Mouse (Mus musculus) lung, embryonic 15.5 days (tissue): Measurements from ENCODE around the gene Idh2. TPM values are rescaled to one million over a fixed set of nuclear protein-coding genes. Genes with fewer than 3 reads are reported as not detected.

ENCODE experiments used
- ATAC-seq: fragments of 200-750 bp; cut with Nextera tagmentation; 2 replicates; pipeline ENCODE4 v1.8.0; 2017; ENCODE audit warnings: moderate number of reproducible peaks, borderline replicate concordance; ENCODE audit not compliant: low FRiP score, low TSS enrichment; ENCODE audit errors: extremely low read depth
- H3K27ac ChIP-seq: fragments of 300-500 bp; sonication (generic); 2 replicates; pipeline ENCODE4 v1.5.1; 2015; ENCODE audit warnings: moderate library complexity, mild to moderate bottlenecking, inconsistent platforms
- H3K27me3 ChIP-seq: fragments of 300-500 bp; sonication (generic); 2 replicates; pipeline ENCODE4 v1.6.1; 2015; ENCODE audit warnings: inconsistent platforms
- H3K36me3 ChIP-seq: fragments of 300-500 bp; sonication (generic); 2 replicates; pipeline ENCODE4 v1.6.1; 2015; ENCODE audit warnings: inconsistent platforms
- H3K4me1 ChIP-seq: fragments of 300-500 bp; sonication (generic); 2 replicates; pipeline ENCODE4 v1.6.1; 2015; ENCODE audit warnings: inconsistent platforms
- H3K4me2 ChIP-seq: fragments of 300-500 bp; sonication (generic); 2 replicates; pipeline ENCODE4 v1.6.1; 2015; ENCODE audit warnings: inconsistent platforms, mild to moderate bottlenecking, moderate library complexity
- H3K4me3 ChIP-seq: fragments of 300-500 bp; sonication (generic); 2 replicates; pipeline ENCODE4 v1.5.1; 2015; ENCODE audit warnings: mild to moderate bottlenecking, inconsistent platforms
- H3K9ac ChIP-seq: fragments of 300-500 bp; sonication (generic); 2 replicates; pipeline ENCODE4 v1.6.1; 2015; ENCODE audit warnings: inconsistent platforms
- H3K9me3 ChIP-seq: fragments of 300-500 bp; sonication (generic); 2 replicates; pipeline ENCODE4 v1.6.1; 2016; ENCODE audit warnings: inconsistent platforms
- WGBS: fragments of 180-500 bp; shearing (Covaris S2); methylation state at CpG from one replicate; pipeline ENCODE4 v1.1.7; 2015; 5-methylcytosine and 5-hydroxymethylcytosine counted together
- polyA plus RNA-seq: library from polyadenylated mRNA; unstranded; fragments of >200 nt; fragmentation: Nextera tagmentation; extraction: Ambion mirVana; gene quantifications from 2 replicates; pipeline ENCODE4 v1.2.1, GENCODE M21; 2015

Gene Idh2
- polyA plus RNA-seq, 1 experiment from 2014 or later: 692 TPM

DNA sequence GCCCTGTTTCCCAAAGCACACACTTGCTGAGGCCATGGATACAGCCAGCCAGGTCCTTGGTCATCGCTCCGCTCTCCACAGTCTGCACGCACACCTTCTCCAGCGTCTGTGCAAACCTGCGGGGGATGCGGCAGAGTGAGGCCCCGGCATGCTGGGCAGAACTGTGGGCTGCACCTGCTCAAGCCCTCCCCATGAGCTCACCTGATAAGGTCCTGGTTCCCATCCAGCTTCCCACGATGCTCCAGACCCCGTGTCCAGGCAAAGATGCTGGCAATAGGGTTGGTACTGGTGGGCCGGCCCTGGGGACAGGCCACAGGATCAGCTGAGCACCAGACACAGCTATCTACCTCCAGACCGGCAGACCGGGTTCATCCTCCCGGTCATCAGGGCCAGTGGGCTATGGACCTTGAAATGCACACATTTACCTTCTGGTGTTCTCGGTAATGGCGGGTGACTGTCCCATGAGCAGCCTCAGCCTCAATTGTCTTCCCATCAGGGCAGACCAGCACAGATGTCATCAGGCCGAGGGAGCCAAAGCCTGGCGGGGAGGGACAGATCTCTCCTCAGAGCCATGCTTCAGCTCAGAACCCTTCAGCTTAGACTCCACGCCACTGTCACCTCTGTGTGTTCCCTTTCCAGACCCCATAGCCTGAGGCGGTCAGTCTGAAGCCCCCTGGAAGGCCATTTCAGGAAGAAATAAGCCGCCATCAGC is 19.4 kb downstream of the Idh2 start:
- Histone ChIP-seq H3K4me1 (peaks cover 17% of the 10 kb centered on the region), H3K9ac (no peak overlapping the region), H3K27me3 (no peaks in the 10 kb centered on the region), H3K4me2 (no peak overlapping the region), H3K27ac (no peak overlapping the region), H3K4me3 (no peak overlapping the region), H3K36me3 (peaks cover 96% of the 10 kb centered on the region), H3K9me3 (no peaks in the 10 kb centered on the region)
- no peak for ATAC-seq
- 92% methylated on average over 20 of the region's 20 CpGs for WGBS

DNA sequence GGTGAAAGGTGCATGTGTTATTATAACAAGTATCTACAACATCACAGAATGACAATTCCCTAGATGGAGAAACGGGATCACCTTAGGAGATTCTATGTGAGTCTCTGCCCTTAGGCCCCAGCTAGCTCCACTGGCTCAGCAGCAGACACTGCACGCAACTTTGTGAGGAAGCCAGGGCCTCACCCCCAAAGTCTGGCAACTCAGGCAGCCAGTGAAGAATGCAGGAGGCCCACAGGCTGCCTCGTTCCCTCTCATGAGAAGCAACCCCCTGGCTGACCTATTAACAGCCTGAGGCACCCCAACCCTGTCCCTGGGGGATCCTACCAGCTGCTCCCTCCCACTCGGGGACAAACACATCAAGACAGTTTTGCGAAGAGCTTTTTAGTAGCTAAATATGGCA is 20.7 kb downstream of the Idh2 start:
- WGBS: 87% methylated on average over 5 of the region's 5 CpGs
- Histone ChIP-seq H3K27ac (no peak overlapping the region), H3K27me3 (no peaks in the 10 kb centered on the region), H3K4me2 (no peak overlapping the region), H3K9me3 (no peaks in the 10 kb centered on the region), H3K9ac (no peak overlapping the region), H3K4me1 (peaks cover 17% of the 10 kb centered on the region), H3K36me3 (peaks cover 94% of the 10 kb centered on the region), H3K4me3 (no peak overlapping the region)
- ATAC-seq: no peak

GRCm38 (mm10) chr7:80092351-80093046 is 22.7 kb downstream of the Idh2 start:
- Histone ChIP-seq H3K4me2 (no peak overlapping the region), H3K4me3 (no peak overlapping the region), H3K9ac (no peak overlapping the region), H3K9me3 (no peaks in the 10 kb centered on the region), H3K4me1 (peaks cover 17% of the 10 kb centered on the region), H3K36me3 (peaks cover 92% of the 10 kb centered on the region), H3K27me3 (no peaks in the 10 kb centered on the region), H3K27ac (peak overlapping the region; percentile 31; the same call in 1 of the 2 replicates)
- WGBS: 45% methylated on average over 9 of the region's 9 CpGs
- 0 out of 2 replicates have a peak, but pooled peaks have one; percentile 51 for ATAC-seq

GRCm38 (mm10) chr7:80091866-80092210 is 23.4 kb downstream of the Idh2 start:
- Histone ChIP-seq H3K27ac (0 out of 2 replicates have a peak overlapping the region, but pooled peaks have one; percentile 21), H3K4me2 (no peak overlapping the region), H3K4me3 (no peak overlapping the region), H3K9ac (no peak overlapping the region), H3K27me3 (no peaks in the 10 kb centered on the region), H3K9me3 (no peaks in the 10 kb centered on the region), H3K36me3 (peaks cover 92% of the 10 kb centered on the region), H3K4me1 (peaks cover 17% of the 10 kb centered on the region)
- WGBS: 79% methylated on average over 4 of the region's 4 CpGs
- ATAC-seq: no peak

DNA sequence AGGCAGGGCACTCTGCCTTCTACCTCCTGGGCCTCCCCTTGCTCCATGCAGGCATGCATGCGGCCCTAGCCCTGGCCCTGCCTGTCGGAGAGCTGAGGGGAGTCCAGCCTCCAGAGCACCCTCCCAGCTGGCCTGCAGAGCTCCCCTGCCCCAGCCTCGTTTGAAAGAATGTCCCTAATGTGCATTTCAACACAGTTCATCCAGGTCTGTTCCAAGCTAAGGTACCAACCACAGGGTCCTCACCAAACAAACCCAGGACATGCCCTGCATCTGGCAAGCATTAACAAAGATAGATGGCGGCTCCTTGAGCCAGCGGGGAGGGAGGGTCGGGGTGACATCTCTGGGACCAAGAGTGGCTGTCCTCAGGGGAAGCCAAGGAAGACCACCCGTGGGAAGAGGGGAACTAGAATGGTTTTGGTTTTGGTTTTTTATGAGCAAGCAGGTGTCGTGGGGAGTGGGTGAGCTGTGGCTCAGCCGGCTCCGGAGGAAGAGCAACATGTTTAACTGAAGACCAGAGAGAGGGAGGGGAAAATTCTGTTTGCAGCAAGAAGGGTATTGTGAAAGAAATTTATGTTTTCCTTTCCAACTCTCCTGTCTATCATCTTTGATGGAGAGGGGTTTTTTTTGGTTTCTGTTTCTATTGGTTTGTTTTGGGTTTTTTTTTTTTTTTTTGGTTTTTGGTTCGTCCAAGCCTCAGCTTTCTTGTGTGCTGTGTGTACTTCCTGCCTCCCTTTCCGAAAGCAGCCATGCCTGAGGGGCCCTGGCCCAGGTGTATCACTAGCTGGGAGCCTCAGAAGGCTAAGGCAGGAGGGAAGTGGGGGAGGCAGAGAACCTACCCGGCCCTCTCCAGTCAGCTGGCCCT is 24.0 kb downstream of the Idh2 start:
- Histone ChIP-seq H3K4me2 (no peak overlapping the region), H3K27ac (0 out of 2 replicates have a peak overlapping the region, but pooled peaks have one; percentile 21), H3K36me3 (peaks cover 90% of the 10 kb centered on the region), H3K9ac (no peak overlapping the region), H3K4me1 (peaks cover 21% of the 10 kb centered on the region), H3K27me3 (no peaks in the 10 kb centered on the region), H3K9me3 (no peaks in the 10 kb centered on the region), H3K4me3 (no peak overlapping the region)
- WGBS: 54% methylated on average over 13 of the region's 13 CpGs
- ATAC-seq: no peak

DNA sequence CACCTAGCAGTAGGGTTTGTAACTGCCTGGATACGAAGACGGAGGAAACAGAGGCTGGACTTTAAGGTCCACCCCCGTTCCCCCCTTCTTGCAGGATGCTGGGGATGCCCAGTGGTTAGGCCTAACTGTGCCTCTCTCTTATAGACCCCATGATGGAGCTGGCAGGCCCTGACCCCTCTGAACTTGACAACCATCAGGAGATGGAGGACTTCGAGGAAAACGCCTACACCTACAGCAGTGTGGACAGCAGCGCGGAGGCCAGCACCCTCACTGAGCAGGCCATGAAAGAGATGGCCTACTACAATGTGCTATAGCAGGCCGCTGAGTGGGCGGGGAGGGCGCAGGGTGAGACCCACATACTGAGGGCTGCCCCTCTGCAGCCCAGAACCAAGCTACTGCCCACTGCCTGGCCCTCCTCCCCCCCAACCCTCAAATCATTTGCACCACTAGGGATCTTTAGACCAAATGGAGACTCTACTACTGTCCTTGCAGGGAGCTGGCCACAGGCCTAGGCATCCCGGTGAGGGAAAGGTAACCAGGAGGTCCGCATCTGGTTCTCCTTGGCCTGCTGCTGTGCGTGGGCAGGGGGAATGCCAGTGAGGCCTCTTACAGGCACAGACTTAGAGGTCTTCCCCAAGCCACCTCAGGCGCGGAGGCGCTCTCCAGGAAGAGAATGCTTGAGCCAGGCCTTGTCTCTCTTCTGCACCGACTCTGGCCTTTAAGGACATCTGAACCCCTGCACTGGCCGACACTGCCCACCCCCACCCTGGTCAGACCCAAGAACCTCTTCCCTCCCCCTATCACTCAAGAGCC is 24.8 kb downstream of the Idh2 start:
- no peak for ATAC-seq
- 85% methylated on average over 18 of the region's 18 CpGs for WGBS
- H3K36me3 ChIP-seq: peaks cover 82% of the 10 kb centered on the region

GRCm38 (mm10) chr7:80088191-80088590 is 27.0 kb downstream of the Idh2 start:
- WGBS: 68% methylated on average over 9 of the region's 9 CpGs
- no peaks in the 10 kb centered on the region for H3K27me3 ChIP-seq
- H3K9ac ChIP-seq: no peak overlapping the region

More for the DNA sequence above, 24.8 kb downstream of the Idh2 start:
- Histone ChIP-seq H3K27me3 (no peaks in the 10 kb centered on the region), H3K27ac (0 out of 2 replicates have a peak overlapping the region, but pooled peaks have one; percentile 17), H3K9ac (no peak overlapping the region), H3K4me1 (peaks cover 21% of the 10 kb centered on the region), H3K4me2 (no peak overlapping the region), H3K9me3 (no peaks in the 10 kb centered on the region), H3K4me3 (no peak overlapping the region)

GRCm38 (mm10) chr7:80085970-80086715 is 29.0 kb downstream of the Idh2 start:
- peak; percentile 37; the same call in 1 of the 2 replicates for ATAC-seq
- no peak overlapping the region for H3K4me3 ChIP-seq
- peak overlapping the region; percentile 27 for H3K4me2 ChIP-seq
- H3K36me3 ChIP-seq: peaks cover 64% of the 10 kb centered on the region
- 54% methylated on average over 33 of the region's 33 CpGs for WGBS
- H3K9me3 ChIP-seq: no peaks in the 10 kb centered on the region
- peaks cover 4% of the 10 kb centered on the region; the same call in 1 of the 2 replicates for H3K4me1 ChIP-seq
- H3K9ac ChIP-seq: no peak overlapping the region
- peak overlapping the region; percentile 62 for H3K27ac ChIP-seq
- no peaks in the 10 kb centered on the region for H3K27me3 ChIP-seq

More at GRCm38 (mm10) chr7:80088191-80088590, 27.0 kb downstream of the Idh2 start:
- no peak for ATAC-seq
- H3K4me1 ChIP-seq: peaks cover 21% of the 10 kb centered on the region
- no peak overlapping the region for H3K4me2 ChIP-seq
- H3K4me3 ChIP-seq: no peak overlapping the region
- peaks cover 64% of the 10 kb centered on the region for H3K36me3 ChIP-seq
- no peaks in the 10 kb centered on the region for H3K9me3 ChIP-seq
- no peak overlapping the region for H3K27ac ChIP-seq

- Histone ChIP-seq H3K9ac (no peak overlapping the region), H3K36me3 (peaks cover 50% of the 10 kb centered on the region), H3K9me3 (no peaks in the 10 kb centered on the region), H3K4me2 (no peak overlapping the region), H3K4me3 (no peak overlapping the region), H3K4me1 (peaks cover 4% of the 10 kb centered on the region; the same call in 1 of the 2 replicates), H3K27ac (no peak overlapping the region), H3K27me3 (no peaks in the 10 kb centered on the region)
- 58% methylated on average over 7 of the region's 7 CpGs for WGBS
- no peak for ATAC-seq
Measured at GRCm38 (mm10) chr7:80084484-80084931, 30.7 kb downstream of the Idh2 start.

GRCm38 (mm10) chr7:80081586-80082554 is 33.3 kb downstream of the Idh2 start:
- no peaks in the 10 kb centered on the region for H3K9me3 ChIP-seq
- H3K27ac ChIP-seq: no peak overlapping the region
- no peak overlapping the region for H3K4me3 ChIP-seq
- no peak overlapping the region for H3K9ac ChIP-seq
- ATAC-seq: no peak
- WGBS: 89% methylated on average over 42 of the region's 42 CpGs
- no peaks in the 10 kb centered on the region for H3K27me3 ChIP-seq
- peaks cover 26% of the 10 kb centered on the region for H3K36me3 ChIP-seq
- no peak overlapping the region for H3K4me2 ChIP-seq
- peaks cover 27% of the 10 kb centered on the region for H3K4me1 ChIP-seq
